Mouse (Mus musculus) layer of hippocampus, postnatal 25 days (tissue): ENCODE results near the gene Kdm1a. TPM values are rescaled to one million over a fixed set of nuclear protein-coding genes. Genes with fewer than 3 reads are reported as not detected.

Experiments
- DNase-seq, 2 experiments: peaks; one replicate each; pipeline ENCODE4 v3.0.0; 2022; ENCODE audit warnings: mixed read lengths in 2 of 2, low spot score in 1 of 2; ENCODE audit errors: extremely low spot score in 1 of 2
- total RNA-seq, 2 experiments: library from RNA; stranded (reverse); gene quantifications; 2 replicates each; pipeline ENCODE4 v1.2.3; 2021

Kdm1a gene
- total RNA-seq, 2 experiments from 2014 or later: 97.1 to 109 TPM

DNA sequence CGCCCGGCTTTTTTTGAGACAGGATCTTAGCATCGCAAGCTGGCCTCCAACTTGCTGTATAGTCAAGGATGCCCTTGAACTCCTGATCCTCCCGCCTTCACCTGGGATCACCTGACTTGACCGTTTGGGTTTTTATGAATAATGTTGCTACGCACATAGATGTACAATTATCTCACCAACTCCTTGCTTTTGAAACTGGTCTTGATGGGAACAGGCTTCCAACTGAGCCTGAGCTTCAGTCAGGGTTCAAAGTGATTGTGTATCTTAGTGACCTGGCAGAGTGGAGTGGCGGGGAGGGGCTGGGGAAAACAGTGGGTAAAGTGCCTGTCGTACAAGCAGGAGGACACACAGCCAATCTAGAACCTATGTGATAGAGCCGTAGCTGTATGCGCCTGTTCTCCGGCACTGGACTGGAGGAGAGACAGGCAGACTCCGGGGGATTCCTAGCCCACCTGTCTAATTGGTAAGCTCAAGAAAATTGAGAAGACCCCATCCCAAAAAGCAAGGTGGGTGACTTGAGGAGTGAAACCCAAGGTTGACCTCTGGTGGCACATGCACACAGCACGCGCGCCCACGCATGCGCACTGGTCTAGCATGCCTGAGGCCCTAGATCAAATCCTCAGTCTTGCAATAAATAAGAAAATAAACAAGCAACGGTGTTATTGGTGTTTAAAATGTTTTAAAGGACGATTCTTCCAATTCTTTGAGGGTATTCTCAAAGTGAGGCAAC is 3.4 kb upstream of the Kdm1a start:
- DNase-seq: no peak

DNA sequence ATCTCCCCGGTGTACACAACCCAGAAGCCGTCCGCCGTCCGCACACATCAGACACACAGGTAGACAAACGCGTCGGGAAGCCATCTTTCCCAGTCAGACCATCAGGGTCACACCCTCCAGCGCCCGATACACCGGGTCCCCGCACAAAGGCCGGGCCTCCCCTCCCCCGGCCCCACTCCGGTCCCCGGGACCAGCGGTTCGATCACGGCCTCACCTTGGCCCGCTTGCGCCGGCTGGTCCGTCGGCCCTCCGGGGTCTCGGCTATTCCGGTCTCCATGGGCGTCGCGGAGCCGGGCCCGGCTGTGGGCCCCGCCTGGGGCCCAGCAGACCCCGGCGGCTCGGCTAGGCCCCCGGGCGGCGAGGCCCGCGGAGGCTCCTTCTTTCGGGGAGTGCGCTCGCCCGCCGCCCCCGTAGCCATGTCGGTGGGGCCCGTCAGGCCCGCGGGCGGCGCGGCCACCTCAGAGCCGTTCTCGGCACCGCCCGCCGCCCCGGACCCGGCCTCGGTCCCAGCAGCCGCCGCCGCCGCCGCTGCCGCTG is 437 bp downstream of the Kdm1a start:
- peak; percentile 29 to 44 for DNase-seq

DNA sequence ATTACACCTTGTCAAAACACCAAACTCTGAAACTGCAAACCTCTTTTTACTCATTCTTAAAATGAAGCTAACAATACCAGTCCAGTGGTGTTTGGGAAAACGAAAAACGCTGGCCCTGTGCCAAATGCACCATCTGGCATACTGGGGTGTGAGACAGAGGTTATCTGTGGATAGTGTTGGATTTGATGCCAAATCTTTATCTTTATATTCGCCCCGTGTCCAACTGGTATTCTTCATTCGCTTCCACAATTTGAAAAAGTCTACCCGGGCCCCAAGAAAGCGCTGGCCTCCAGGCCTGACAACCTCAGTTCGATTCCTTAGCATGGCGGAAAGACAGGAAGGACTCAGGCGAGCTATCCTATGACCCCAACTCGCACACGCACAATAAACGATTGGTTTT is 1.0 kb downstream of the Kdm1a start:
- DNase-seq: peak; percentile 27 to 71

DNA sequence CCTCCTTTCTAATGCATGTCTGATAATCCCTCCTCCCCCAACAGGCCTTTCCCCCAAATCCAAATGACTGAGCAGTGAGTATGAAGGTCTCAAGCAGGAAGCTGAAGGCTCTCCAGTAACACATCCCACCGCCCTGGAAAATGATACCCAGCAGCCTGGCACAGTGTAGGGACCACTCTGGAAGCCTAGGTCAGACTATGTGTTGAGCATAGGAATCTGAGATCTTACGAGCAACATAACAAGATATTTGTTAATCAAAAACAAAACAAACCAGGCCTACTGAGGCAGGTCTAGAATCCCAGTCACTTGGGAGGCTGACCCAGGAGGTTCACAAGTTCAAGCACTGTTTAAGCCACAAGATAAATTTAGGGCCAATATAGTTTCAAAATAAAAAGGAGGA is 2.0 kb downstream of the Kdm1a start:
- no peak for DNase-seq

DNA sequence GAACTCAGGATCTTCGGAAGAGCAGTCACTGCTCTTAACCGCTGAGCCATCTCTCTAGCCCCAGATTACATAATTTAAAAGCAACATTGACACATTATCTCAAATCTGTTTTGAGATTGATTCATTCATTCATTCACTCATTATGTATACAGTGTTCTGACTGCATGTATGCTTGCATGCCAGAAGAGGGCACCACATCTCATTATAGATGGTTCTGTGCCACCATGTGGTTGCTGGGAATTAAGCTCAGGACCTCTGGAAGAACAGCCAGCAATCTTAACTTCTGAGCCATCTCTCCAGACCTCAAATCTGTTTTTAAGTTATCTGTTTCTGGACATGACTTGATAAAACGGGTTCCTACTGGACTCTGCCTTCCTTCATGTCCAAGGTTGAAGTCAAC is 2.7 kb downstream of the Kdm1a start:
- no peak for DNase-seq

DNA sequence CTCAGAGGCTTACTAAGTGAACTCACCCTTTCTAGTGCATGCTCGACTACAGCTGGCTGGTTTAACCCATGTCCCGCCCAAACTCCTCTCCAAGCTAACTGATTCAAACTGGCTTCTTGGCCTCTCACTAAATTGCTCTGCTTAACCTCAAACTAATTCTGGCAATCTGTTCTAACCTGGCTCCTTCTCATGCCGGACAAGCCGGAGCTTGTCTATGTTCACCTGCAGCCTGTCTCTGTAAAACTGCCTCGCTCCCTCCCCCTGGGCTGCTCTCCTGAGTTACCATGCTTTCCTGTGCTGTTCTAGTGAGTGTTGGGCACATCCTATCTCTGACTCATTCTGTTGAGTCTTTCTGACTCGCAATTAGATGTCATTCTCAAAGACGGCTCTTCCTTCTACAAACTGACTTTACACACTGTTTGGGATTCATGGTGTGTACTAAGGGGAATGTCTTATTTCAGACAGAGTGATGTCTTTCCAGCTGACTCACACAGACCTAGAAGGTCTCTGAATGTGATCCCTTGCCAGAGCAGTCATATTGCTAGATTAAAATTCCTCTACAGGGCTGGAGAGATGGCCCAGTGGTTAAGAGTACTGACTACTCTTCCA is 4.2 kb downstream of the Kdm1a start:
- no peak for DNase-seq

DNA sequence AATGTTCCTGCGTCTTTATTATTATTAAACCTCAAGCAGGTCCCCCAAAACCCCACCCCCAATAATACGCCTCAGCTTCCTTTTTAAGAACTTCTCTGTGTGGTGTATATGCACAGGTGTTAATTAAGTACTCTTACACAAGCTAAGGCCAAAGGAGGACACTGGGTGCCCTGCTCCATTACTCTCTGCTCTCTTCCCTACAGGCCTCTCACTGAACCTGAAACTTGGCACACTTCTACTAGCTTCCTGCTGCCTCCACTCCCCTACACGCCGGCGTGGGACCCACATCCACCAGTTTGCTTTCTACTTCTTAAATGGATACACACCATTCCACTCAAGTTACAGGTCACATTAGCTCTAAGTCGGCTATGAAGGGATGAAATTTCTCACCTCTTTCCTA is 7.3 kb downstream of the Kdm1a start:
- no peak for DNase-seq

DNA sequence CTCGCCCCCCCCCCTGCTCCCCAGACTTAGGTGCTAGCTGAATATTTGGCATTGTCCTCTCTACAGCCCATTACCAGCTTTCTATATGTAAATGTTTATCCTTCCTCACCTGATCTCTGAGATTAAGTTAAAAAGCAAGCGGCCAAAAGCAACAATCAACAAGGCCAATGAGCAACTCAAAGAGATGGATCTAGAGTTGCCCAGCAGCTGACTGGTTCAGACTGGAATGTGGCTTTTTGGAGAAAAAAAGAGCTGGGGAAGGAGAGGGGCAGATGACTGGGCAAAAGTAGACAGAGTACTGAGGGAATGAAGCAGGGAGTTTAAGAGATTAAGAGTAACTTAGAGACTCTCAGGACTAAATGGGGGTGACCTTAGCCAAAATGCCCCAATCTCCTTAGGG is 8.5 kb downstream of the Kdm1a start:
- no peak for DNase-seq

DNA sequence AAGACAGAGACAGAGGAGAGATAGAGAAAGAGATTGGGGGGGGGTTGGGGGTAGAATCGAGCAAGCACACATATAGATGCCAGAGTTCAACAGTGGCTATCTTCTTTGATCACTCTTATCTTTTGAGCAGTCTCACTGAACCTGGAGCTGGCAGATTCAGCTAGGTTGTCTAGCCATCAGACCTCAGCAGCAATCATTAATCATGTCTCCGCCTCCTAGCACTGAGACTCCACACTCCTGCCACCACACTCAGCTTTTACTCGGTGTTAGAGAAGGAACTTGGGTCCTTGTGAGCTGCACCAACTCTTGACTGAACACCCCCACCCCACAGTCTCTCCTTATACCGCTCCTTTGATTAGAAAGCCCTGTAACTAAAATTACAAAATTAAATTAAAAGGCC is 10.4 kb downstream of the Kdm1a start:
- no peak for DNase-seq

DNA sequence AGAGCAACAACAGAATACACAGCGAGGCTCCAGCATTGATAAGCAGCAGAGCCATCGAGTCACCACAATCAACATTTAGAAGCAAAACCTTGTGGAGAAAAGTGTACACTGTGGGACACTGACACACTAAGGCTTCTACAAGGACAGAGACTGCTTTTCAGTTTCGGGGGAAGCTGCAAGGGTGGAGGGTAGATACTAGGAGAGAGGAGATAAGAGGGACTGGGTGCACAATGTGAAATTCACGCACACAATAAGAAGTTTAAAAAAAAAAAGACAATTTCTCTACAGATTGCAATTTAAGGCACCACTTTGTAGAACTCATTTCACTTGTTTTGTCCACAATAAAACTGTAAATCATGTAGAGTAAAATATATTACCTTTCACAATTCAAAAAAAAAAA is 14.5 kb downstream of the Kdm1a start:
- DNase-seq: no peak

DNA sequence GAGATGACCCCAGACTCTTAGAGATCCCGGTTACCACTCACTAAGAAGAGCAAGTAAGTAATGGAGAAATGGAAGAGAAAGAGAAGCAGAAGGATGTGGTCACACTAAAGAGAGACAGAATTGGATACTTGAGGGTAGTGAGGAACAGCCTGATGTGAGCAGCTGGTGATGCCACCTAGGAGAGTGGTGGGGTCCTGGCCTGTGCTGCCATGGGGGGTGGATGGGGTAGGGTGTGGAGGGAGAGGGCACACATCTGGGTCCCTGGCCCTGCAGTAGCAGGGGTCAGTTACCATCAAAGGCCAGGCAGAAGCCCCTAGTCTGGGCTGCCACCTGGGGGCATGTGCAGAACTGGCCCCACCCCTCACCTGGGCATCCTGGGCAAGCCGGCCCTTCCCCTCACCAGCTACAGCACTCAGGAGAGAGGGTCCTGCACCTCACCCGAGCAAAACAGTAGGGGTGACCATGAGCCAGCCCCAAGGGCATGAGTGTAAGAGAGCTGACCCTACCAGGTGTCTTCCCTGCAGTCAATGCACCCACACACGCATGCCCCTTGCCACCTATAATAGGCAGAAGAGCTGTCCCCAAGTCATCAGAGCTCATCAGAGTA is 15.2 kb downstream of the Kdm1a start:
- DNase-seq: no peak

DNA sequence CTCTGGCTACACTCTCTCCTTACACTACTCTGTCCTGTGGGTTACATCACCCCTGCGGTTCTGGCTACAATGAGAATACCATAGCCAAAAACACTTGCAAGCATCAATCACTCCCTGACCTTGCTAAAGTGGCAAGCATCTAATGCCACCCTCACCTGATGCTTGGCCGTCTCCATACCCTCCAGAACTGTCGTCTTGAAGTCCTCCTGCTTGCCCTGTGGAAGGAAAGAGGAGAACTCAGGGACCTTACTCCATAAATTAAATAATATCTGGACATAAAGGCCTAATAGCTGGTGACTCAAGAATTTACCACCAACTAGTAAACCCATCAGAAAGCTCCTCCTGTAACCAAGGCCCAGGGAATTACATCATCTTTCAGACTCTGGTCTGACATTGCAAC is 20.6 kb downstream of the Kdm1a start:
- no peak for DNase-seq

DNA sequence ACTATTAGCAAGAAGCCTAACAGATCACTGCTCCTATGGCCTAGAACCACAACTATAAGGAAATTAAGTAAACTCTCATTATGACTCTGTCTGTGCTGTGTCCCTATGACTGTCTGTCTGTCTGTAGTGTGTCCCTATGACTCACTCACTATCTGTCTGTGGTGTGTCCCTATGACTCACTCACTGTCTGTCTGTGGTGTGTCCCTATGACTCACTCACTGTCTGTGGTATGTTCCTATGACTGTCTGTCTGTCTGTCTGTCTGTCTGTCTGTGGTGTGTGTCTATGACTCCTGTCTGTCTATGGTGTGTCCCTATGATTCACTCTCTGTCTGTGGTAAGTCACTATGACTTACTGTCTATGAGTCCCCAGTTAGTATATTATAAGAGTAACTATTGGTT is 32.5 kb downstream of the Kdm1a start:
- DNase-seq: no peak

DNA sequence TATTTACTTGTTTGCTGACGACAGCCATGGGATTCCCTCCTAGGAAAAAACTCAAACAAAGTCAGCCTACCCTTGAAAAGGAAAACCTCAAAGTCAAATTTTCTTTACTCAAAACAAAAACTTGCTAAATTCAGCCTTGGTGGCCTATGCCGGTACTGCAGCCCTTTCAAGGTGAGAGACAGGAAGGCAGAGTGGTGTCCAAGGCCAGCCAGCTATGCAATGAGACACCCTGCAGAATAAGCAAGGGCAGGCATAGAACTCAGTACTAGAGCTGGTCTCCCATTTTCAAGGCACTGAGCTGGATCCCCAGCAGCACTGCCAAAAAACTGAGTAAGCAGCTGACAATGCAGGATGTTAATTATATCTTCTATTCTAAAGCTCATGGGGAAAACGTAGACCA is 33.9 kb downstream of the Kdm1a start:
- DNase-seq: no peak

DNA sequence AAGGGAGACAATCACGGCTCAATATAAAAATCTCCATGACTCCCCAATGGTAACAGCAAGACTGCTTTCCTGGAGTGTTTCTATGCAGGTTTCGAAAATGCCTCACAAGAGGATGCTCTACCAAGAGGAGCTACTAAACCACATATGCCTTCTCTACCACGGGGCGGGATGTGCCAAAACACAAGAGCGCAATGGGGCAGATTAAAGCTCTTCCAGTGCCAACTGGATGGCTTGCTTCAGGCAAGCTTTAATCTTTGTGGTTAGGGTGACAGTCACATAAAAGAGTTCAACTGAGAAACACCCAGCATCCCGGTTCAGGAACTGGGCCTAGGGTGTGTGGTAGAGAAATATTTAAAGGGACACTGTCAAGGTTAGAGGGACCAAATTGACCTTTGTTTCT is 39.8 kb downstream of the Kdm1a start:
- no peak for DNase-seq

DNA sequence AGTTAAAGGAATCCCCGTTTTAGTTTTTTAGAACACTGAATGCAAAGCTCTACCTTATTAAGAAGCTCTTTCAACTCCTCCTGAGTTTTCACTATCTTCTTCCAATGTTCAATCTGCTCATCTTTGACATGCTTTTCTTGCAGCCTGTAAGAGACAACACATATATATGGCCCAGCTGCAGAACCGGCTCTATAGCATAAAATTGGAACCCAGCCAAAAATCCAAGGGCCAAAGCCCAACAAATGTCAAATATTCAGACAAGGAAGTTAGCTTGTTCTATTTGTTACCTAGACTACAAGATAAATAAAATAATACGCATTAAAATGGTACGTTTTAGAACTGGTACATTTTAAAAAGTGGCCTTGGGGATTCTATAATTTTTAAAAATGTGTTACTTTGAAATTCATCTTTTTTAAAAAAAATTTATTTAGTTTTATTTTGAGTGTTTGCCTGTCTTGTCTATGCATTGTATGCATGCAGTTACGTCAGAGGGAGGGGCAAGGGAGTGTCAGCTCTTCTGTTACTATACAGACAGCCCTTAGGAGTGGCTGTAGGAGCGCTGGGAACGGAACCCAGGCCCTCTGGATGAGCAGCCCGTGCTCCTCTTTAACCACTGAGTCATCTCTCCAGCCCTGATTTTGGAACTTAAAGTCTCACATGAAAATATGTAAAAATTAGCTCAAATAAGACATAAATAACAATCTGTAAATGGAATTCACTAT is 42.1 kb downstream of the Kdm1a start:
- no peak for DNase-seq

DNA sequence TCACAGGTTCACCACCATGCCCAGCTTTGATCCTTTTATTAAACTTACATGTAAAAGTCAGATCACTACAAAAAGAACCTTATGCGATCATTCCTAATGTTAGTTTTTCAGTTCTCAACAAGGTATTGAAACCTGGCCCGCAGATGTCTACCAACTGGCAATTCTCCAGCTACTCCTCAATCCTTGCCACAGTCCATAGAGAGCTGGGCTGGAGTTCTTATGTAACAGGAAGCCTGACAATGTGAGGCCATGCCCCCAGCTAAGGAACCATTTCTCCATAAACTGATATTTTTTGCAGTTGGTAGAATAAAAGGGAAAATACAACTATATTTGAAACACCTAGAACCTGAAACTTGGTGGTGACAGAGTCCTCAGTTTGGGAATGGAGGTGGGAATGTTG is 42.8 kb downstream of the Kdm1a start:
- DNase-seq: no peak

DNA sequence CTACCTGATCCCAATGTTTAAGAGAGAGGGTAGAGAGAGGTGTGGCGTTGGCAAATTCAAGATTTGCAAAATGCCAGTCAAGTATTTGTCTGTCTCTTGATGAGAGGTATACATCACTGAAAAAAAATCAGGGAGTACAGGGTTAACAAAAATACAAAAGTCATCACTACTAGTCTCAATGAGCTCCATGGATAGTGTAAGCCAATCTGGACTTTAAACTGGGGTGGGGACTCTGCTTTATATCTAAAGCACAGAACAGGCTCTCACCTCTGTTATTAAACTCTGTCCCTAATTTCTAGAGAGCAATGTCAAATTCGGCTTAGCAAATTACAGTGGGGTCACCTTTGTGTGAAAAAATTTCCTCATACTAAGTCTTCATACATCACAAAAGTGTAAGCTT is 44.9 kb downstream of the Kdm1a start:
- DNase-seq: no peak

DNA sequence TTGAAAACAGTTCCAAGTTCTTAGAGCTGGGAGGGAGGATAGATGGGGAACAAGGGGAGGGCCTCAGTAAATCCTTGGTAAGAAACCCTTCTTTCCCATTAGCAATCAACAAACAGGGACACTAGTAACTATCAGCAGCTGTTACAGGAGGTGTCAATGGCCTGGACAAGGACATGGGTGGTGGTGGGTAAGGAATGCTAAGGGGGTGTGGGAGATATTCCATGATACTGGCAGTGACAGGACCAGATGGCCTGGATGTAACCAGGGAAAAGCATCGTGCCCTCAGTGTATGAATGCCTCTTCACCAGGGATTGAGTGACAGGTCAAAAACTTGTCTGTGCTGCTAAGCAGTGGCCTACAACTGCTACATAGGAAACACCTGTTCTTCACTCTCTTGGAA is 49.4 kb downstream of the Kdm1a start:
- DNase-seq: no peak

DNA sequence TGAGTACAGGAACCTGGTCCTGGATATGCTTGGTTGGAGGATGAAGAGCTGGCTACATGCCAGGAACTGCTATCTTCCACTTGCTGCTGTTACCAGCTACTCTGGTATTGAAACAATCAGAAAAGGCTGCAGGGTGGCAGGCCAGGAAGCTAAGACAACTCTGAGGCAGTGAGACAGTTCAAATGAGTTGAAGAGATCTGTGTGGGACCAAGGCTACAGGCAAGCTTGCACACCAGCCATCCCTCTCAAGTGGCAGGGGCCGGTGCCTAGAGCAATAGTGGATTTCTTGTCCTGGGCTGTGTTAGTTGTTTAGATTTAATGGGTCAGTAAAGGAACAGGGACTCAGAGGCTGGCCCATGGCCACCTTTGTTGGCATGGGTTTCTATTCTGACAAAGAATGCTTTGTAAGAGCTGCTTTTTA is 54.1 kb downstream of the Kdm1a start:
- no peak for DNase-seq

DNA sequence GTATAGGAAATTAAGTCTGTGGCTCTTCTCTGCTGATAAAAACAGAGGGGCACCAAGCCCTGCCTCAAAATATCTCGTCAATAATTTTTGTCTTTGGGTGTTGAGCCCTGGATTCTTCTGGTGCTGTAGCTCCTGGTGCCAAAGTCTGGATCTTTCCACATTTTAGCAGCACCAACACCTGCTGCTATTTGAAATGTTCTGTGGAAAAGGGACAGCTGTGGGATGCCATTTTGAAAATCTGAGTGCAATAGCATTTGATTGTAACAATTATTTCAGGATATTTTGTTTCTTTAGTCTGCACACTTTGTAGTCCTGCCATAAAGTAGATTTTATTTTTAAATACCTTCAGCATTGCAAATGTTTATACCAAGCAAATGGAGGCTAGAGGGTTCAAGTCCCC is 54.8 kb downstream of the Kdm1a start:
- no peak for DNase-seq
